Comparison of ENCODE assay signal across 8 mouse cellular contexts in the genomic region with DNA sequence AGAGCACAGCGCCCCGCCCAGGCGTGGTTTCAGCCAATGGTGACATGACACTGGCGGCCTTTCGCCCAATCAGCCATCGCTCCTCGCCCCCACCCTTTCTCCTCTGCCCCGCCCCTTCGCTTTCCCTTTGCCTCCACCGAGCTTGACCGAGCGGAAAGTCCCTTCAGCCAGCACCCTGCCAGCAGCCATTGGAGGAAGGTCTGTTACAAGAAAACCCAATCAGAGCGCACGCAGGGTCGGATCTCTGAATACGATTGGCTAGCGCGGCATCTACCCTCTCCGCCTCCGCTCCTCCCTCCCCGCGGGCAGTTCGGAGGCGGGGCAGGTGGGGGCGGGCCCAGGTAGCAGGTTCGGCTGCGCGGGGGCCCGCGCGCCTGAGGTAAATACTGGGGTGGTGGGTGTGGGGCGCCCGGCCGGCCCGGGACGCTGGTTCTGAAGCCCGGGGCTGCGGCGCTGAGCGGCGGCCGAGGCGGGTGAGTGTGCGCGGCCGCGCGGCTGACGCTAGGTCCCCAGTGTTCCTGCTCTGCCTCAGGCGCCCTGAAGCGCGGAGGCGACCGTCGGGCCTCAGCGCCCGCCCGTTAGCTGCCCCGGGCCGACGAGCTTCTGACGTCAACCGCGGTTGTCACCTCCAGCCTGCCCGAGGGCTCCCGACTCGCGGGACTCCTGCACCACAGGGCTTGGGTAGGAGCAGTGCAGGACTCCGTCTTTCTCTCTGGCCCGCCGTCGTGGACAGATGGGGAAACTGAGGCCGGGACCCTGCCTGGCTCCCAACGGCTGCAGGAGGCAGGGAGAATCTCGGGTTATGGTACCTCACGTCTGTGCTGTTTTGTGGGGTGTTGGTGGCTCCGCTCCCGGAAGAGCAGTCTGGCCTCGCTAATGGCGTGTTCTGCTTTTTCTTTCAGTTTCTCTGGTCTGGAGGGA. TPM values are rescaled to one million over a fixed set of nuclear protein-coding genes. Genes with fewer than 3 reads are reported as not detected.
DNase-seq lines count a peak whose midpoint lies in the region; ATAC-seq and TF ChIP-seq lines count a peak whose summit lies in the region.

A gene (plus strand): TSS at position 308 of the 921 bp plus-strand sequence.

- ATAC-seq in erythroid progenitor cell, adult 5-6 weeks (replicated peaks; ENCODE audit: low FRiP score, poor library complexity, severe bottlenecking): peak; percentile 97
- ATAC-seq in heart, embryonic 12.5 days (ENCODE audit: insufficient number of reproducible peaks, low FRiP score): peak; percentile 99
- ATAC-seq in kidney, postnatal 0 days (replicated peaks; ENCODE audit: low FRiP score, low read depth): peak; percentile 99
- peak; percentile 99 for ATAC-seq in liver, embryonic 11.5 days (replicated peaks; ENCODE audit: low FRiP score)
- ATAC-seq in stomach, embryonic 14.5 days (ENCODE audit: insufficient number of reproducible peaks, insufficient read depth, low FRiP score, low read depth): peak; percentile 100

- peak within 1 kb of the TSS; percentile 22 for H3K27ac ChIP-seq in heart, embryonic 12.5 days (ENCODE audit: poor library complexity, severe bottlenecking)
- H3K27ac ChIP-seq in kidney, postnatal 0 days: peak within 1 kb of the TSS; percentile 77
- H3K27ac ChIP-seq in liver, embryonic 11.5 days (ENCODE audit: low read depth, low read length): peak within 1 kb of the TSS; percentile 51
- peak within 1 kb of the TSS; percentile 44 for H3K27ac ChIP-seq in stomach, embryonic 14.5 days (ENCODE audit: low read length)

- H3K9ac ChIP-seq in heart, embryonic 12.5 days: peak within 1 kb of the TSS; percentile 79
- H3K9ac ChIP-seq in kidney, postnatal 0 days (ENCODE audit: low read depth, low read length): peak within 1 kb of the TSS; percentile 80
- H3K9ac ChIP-seq in liver, embryonic 11.5 days (ENCODE audit: low read depth, low read length): peak within 1 kb of the TSS; percentile 73
- H3K9ac ChIP-seq in stomach, embryonic 14.5 days (replicated peaks; ENCODE audit: low read depth, low read length): peak within 1 kb of the TSS; percentile 60

- H3K36me3 ChIP-seq in heart, embryonic 12.5 days: no peaks in the 10 kb centered on the region
- no peaks in the 10 kb centered on the region for H3K36me3 ChIP-seq in kidney, postnatal 0 days (ENCODE audit: insufficient read depth, low read length)
- H3K36me3 ChIP-seq in liver, embryonic 11.5 days (ENCODE audit: control insufficient read depth, insufficient read depth, low read length): no peaks in the 10 kb centered on the region
- no peaks in the 10 kb centered on the region for H3K36me3 ChIP-seq in stomach, embryonic 14.5 days (ENCODE audit: control insufficient read depth, insufficient read depth, low read length)

- H3K27me3 ChIP-seq in heart, embryonic 12.5 days (replicated peaks): no peaks in the 10 kb centered on the region
- H3K27me3 ChIP-seq in kidney, postnatal 0 days (ENCODE audit: insufficient read depth, low read length): no peaks in the 10 kb centered on the region
- H3K27me3 ChIP-seq in liver, embryonic 11.5 days (replicated peaks; ENCODE audit: control insufficient read depth, insufficient read depth, low read length): no peaks in the 10 kb centered on the region
- H3K27me3 ChIP-seq in stomach, embryonic 14.5 days (ENCODE audit: control insufficient read depth, insufficient read depth, low read length): no peaks in the 10 kb centered on the region

- H3K4me2 ChIP-seq in heart, embryonic 12.5 days: peak within 1 kb of the TSS; percentile 67
- peak within 1 kb of the TSS; percentile 69 for H3K4me2 ChIP-seq in kidney, postnatal 0 days (ENCODE audit: low read length)
- peak within 1 kb of the TSS; percentile 74 for H3K4me2 ChIP-seq in liver, embryonic 11.5 days
- peak within 1 kb of the TSS; percentile 56 for H3K4me2 ChIP-seq in stomach, embryonic 14.5 days (replicated peaks; ENCODE audit: low read depth, low read length)

- peak within 1 kb of the TSS; percentile 65 for H3K4me3 ChIP-seq in heart, embryonic 12.5 days
- peak within 1 kb of the TSS; percentile 85 for H3K4me3 ChIP-seq in kidney, postnatal 0 days (replicated peaks; ENCODE audit: low read depth, low read length)
- H3K4me3 ChIP-seq in liver, embryonic 11.5 days (ENCODE audit: low read depth, low read length): peak within 1 kb of the TSS; percentile 85
- peak within 1 kb of the TSS; percentile 85 for H3K4me3 ChIP-seq in stomach, embryonic 14.5 days (ENCODE audit: low read depth, low read length)

- H3K9me3 ChIP-seq in heart, embryonic 12.5 days (replicated peaks): no peaks in the 10 kb centered on the region
- H3K9me3 ChIP-seq in kidney, postnatal 0 days (replicated peaks; ENCODE audit: low read length): no peaks in the 10 kb centered on the region
- no peaks in the 10 kb centered on the region for H3K9me3 ChIP-seq in liver, embryonic 11.5 days (ENCODE audit: control insufficient read depth, low read length)
- H3K9me3 ChIP-seq in stomach, embryonic 14.5 days (ENCODE audit: control insufficient read depth, low read depth, low read length): no peaks in the 10 kb centered on the region

- WGBS in heart, embryonic 12.5 days: under 1% methylated on average over 79 of the region's 80 CpGs
- under 1% methylated on average over 75 of the region's 80 CpGs for WGBS in kidney, postnatal 0 days
- under 1% methylated on average over 80 of the region's 80 CpGs for WGBS in liver, embryonic 11.5 days
- under 1% methylated on average over 64 of the region's 80 CpGs for WGBS in stomach, embryonic 14.5 days

- TF ChIP-seq CTCF in kidney, postnatal 0 days (IDR thresholded peaks at IDR 0.05; ENCODE audit: low read depth): peak; percentile 33; the same call in 1 of the 2 replicates

- H3K4me1 ChIP-seq in heart, embryonic 12.5 days (replicated peaks): peaks cover 7% of the 10 kb centered on the region
- H3K4me1 ChIP-seq in kidney, postnatal 0 days (replicated peaks; ENCODE audit: insufficient read depth, low read length): peaks cover 6% of the 10 kb centered on the region; the same call in 1 of the 2 replicates
- H3K4me1 ChIP-seq in liver, embryonic 11.5 days (replicated peaks; ENCODE audit: control insufficient read depth, insufficient read depth, low read length): peaks cover 6% of the 10 kb centered on the region
- peaks cover 5% of the 10 kb centered on the region; the same call in 1 of the 2 replicates for H3K4me1 ChIP-seq in stomach, embryonic 14.5 days (ENCODE audit: control insufficient read depth, insufficient read depth, low read length)

- peak; percentile 99 for DNase-seq in CD4-positive helper T cell, adult 2 months (ENCODE audit: low read depth, low spot score)
- peak; percentile 99 for DNase-seq in brain, embryonic 18.5 days (ENCODE audit: low read depth, low spot score)
- DNase-seq in kidney, postnatal 0 days (ENCODE audit: low spot score): peak; percentile 100
- DNase-seq in liver, embryonic 11.5 days (ENCODE audit: low spot score): peak; percentile 94
- peak; percentile 99 for DNase-seq in naive thymus-derived CD4-positive, alpha-beta T cell, adult 2 months (ENCODE audit: low read depth)

RNA-seq across cellular contexts. Expression of the gene that starts here (rescaled TPM):
- total RNA-seq in erythroid progenitor cell, adult 5-6 weeks (2015; ENCODE audit: low replicate concordance): 13.3 and 16.3 TPM in 2 replicates
- 14.1 and 15.8 TPM in 2 replicates for total RNA-seq in erythroid progenitor cell, adult 5-6 weeks (2017; ENCODE audit: low replicate concordance)
- polyA plus RNA-seq in heart, embryonic 12.5 days (2016; fragmentation: Nextera tagmentation; extraction: Ambion mirVana): 12.0 and 12.9 TPM in 2 replicates
- polyA plus RNA-seq in kidney, postnatal 0 days (2015; fragmentation: Nextera tagmentation; extraction: Ambion mirVana): 9.5 and 11.4 TPM in 2 replicates
- polyA plus RNA-seq in liver, embryonic 11.5 days (2014; fragmentation: Nextera tagmentation; extraction: Ambion mirVana): 9.8 and 11.3 TPM in 2 replicates
- 16.7 and 18.1 TPM in 2 replicates for polyA plus RNA-seq in stomach, embryonic 14.5 days (2014; fragmentation: Nextera tagmentation; extraction: Ambion mirVana)

Comparison
In these comparisons a context has a peak if more than half of its experiments do, and no peak if none do; other contexts are left out.
1. Peak in every context shown above with its lines: DNase-seq, ATAC-seq, H3K4me3 ChIP-seq and H3K27ac ChIP-seq.
2. H3K27ac ChIP-seq: peak in every context shown above with its lines; median percentile 77 in kidney, postnatal 0 days; 51 in liver, embryonic 11.5 days; 44 in stomach, embryonic 14.5 days; 22 in heart, embryonic 12.5 days.